Mouse (Mus musculus) testis, adult 2 months (tissue): Measurements from ENCODE around the gene Ptgir.

Experiments used
- CTCF ChIP-seq: fragments of 200-500 bp; IDR thresholded peaks from 2 replicates; pipeline ENCODE4 v1.5.1; 2012; ENCODE audit warnings: low read depth, mild to moderate bottlenecking, inconsistent platforms, low read length, moderate library complexity; ENCODE audit not compliant: control insufficient read depth, insufficient read depth, insufficient replicate concordance
- POLR2A ChIP-seq: fragments of 200-500 bp; IDR thresholded peaks from 2 replicates; pipeline ENCODE4 v1.6.1; 2012; ENCODE audit warnings: low read depth, mild to moderate bottlenecking, inconsistent platforms, low read length, moderate library complexity; ENCODE audit not compliant: control insufficient read depth

- no peak for TF ChIP-seq CTCF
- TF ChIP-seq POLR2A: no peak
Observed at GRCm38 (mm10) chr7:16894279-16894678, 12.0 kb upstream of the Ptgir start.
